Mouse (Mus musculus) urinary bladder, postnatal 36 days (tissue): Measurements from ENCODE around the gene Retreg2.

ENCODE experiments used
- DNase-seq, 2 experiments: peaks; one replicate each; pipeline ENCODE4 v3.0.0; 2022; ENCODE audit warnings: low spot score in 2 of 2, mixed read lengths in 1 of 2

The Retreg2 gene

GRCm38 (mm10) chr1:75142301-75143261 lies at the start of gene Retreg2, which contains the start of gene Cnppd1:
Retreg2 (plus strand) TSS chr1:75142778.
Cnppd1 (minus strand) TSS chr1:75142711.
- DNase-seq: peak; percentile 95 to 96

GRCm38 (mm10) chr1:75122211-75122610 lies 20.4 kb upstream of the Retreg2 start:
- no peak for DNase-seq

GRCm38 (mm10) chr1:75124346-75125321 lies 17.9 kb upstream of the Retreg2 start, which contains the start of gene Nhej1:
Nhej1 (minus strand) TSS chr1:75125200.
- peak; percentile 89 to 93 for DNase-seq

- DNase-seq: no peak
Observed at GRCm38 (mm10) chr1:75125418-75125817, 17.2 kb upstream of the Retreg2 start.

- DNase-seq: no peak
Observed at GRCm38 (mm10) chr1:75128641-75129040, 13.9 kb upstream of the Retreg2 start.

- DNase-seq: no peak
Observed at GRCm38 (mm10) chr1:75133421-75134207, 9.0 kb upstream of the Retreg2 start, which contains the start of gene Slc23a3. Slc23a3 (minus strand) TSS chr1:75133890.

- no peak for DNase-seq
Observed at GRCm38 (mm10) chr1:75136293-75136692, 6.3 kb upstream of the Retreg2 start.

GRCm38 (mm10) chr1:75136730-75137129 lies 5.8 kb upstream of the Retreg2 start:
- DNase-seq: no peak

- no peak for DNase-seq
Observed at GRCm38 (mm10) chr1:75138448-75138847, 4.1 kb upstream of the Retreg2 start.

- DNase-seq: no peak
Observed at GRCm38 (mm10) chr1:75140601-75141190, 1.9 kb upstream of the Retreg2 start.

GRCm38 (mm10) chr1:75141486-75142190 lies 940 bp upstream of the Retreg2 start:
- DNase-seq: peak; percentile 66 to 78

- DNase-seq: no peak
Observed at GRCm38 (mm10) chr1:75145589-75145988, 3.0 kb downstream of the Retreg2 start.

- DNase-seq: no peak
Observed at GRCm38 (mm10) chr1:75147411-75148135, 5.0 kb downstream of the Retreg2 start.

GRCm38 (mm10) chr1:75148727-75149126 lies 6.1 kb downstream of the Retreg2 start:
- DNase-seq: no peak

GRCm38 (mm10) chr1:75155837-75156236 lies 13.3 kb downstream of the Retreg2 start:
- DNase-seq: no peak

GRCm38 (mm10) chr1:75158990-75159389 lies 16.4 kb downstream of the Retreg2 start:
- DNase-seq: no peak

- no peak for DNase-seq
Observed at GRCm38 (mm10) chr1:75159540-75160255, 17.1 kb downstream of the Retreg2 start.

- DNase-seq: no peak
Observed at GRCm38 (mm10) chr1:75160256-75160617, 17.7 kb downstream of the Retreg2 start.

GRCm38 (mm10) chr1:75168093-75168471 lies 25.5 kb downstream of the Retreg2 start:
- DNase-seq: no peak
